In the genomic region with DNA sequence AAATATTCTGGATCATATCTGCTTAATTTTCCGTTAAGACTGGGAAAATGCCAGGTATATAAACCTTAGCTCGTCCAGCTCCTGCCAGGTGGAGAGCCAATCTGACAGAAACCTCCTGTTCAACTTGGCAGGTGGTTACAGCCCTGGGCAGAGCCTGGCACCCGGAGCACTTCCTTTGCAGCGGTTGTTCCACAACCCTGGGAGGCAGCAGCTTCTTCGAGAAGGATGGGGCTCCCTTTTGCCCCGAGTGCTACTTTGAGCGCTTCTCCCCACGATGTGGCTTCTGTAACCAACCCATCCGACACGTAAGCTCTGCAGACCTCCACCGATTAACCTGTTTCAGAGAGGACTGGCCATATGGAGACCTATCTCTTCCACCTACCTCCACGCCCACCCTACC, we compare ENCODE assay signal across 10 mouse cellular contexts. TPM values are rescaled to one million over a fixed set of nuclear protein-coding genes. Genes with fewer than 3 reads are reported as not detected.
A peak's percentile ranks its signal among the peaks of the same experiment; 100 is the strongest.
DNase-seq lines count a peak whose midpoint lies in the region; ATAC-seq and TF ChIP-seq lines count a peak whose summit lies in the region.
"Had no signal": no experiment of that assay in that cellular context is flagged by ENCODE, and none has a peak within 500 bp of the region (broad histone marks: within the 10 kb centered on the region; RNA-seq: fewer than 3 reads in every experiment).

No protein-coding gene starts in this region.

- no peak for TF ChIP-seq EP300 in stomach, postnatal 0 days (optimal IDR thresholded peaks at IDR 0.05)

- DNase-seq in kidney, postnatal 14 days, result no peak
- no peak for DNase-seq in embryonic facial prominence, embryonic 14.5 days (ENCODE audit: low spot score)
- DNase-seq in limb, embryonic 10.5 days (ENCODE audit: low spot score), result no peak
- DNase-seq in stomach, postnatal 0 days (ENCODE audit: low spot score), result no peak
- no peak for DNase-seq in left cerebral cortex, adult 8-10 months (ENCODE audit: low spot score in 2 of 2)
- DNase-seq in right cerebral cortex, adult 18-20 months, result no peak
- DNase-seq in urinary bladder, postnatal 25 days (ENCODE audit: low spot score), result no peak

- peak overlapping the region; percentile 36; the same call in 1 of the 2 replicates for H3K9ac ChIP-seq in kidney, embryonic 16.5 days (replicated peaks; ENCODE audit: low read length)
- no peak overlapping the region for H3K9ac ChIP-seq in embryonic facial prominence, embryonic 14.5 days (ENCODE audit: low read depth, low read length)
- H3K9ac ChIP-seq in stomach, postnatal 0 days (ENCODE audit: low read length), result no peak overlapping the region

- no peak for ATAC-seq in kidney, embryonic 16.5 days (ENCODE audit: low FRiP score, low TSS enrichment)
- ATAC-seq in embryonic facial prominence, embryonic 14.5 days (ENCODE audit: low read depth), result no peak
- ATAC-seq in stomach, postnatal 0 days (ENCODE audit: low FRiP score, low TSS enrichment), result no peak

- H3K9me3 ChIP-seq in kidney, embryonic 16.5 days (ENCODE audit: low read length), result no peaks in the 10 kb centered on the region
- H3K9me3 ChIP-seq in embryonic facial prominence, embryonic 14.5 days (ENCODE audit: control insufficient read depth, low read length), result no peaks in the 10 kb centered on the region
- no peaks in the 10 kb centered on the region for H3K9me3 ChIP-seq in limb, embryonic 10.5 days (replicated peaks)
- no peaks in the 10 kb centered on the region for H3K9me3 ChIP-seq in stomach, postnatal 0 days (ENCODE audit: control insufficient read depth, low read length)
- H3K9me3 ChIP-seq: G1E had no signal

- H3K4me1 ChIP-seq in kidney, embryonic 16.5 days (ENCODE audit: insufficient read depth, low read length), result peaks cover 22% of the 10 kb centered on the region
- peaks cover 19% of the 10 kb centered on the region for H3K4me1 ChIP-seq in embryonic facial prominence, embryonic 14.5 days (ENCODE audit: control insufficient read depth, insufficient read depth, low read length)
- peaks cover 23% of the 10 kb centered on the region for H3K4me1 ChIP-seq in limb, embryonic 10.5 days
- H3K4me1 ChIP-seq in stomach, postnatal 0 days (replicated peaks; ENCODE audit: control insufficient read depth, insufficient read depth), result no peaks in the 10 kb centered on the region

- H3K27ac ChIP-seq in kidney, embryonic 16.5 days (ENCODE audit: low read length), result no peak overlapping the region
- no peak overlapping the region for H3K27ac ChIP-seq in embryonic facial prominence, embryonic 14.5 days (replicated peaks; ENCODE audit: low read depth, low read length)
- H3K27ac ChIP-seq in limb, embryonic 10.5 days, result peak overlapping the region; percentile 28
- no peak overlapping the region for H3K27ac ChIP-seq in stomach, postnatal 0 days (replicated peaks)

- peak overlapping the region; percentile 52 for H3K4me2 ChIP-seq in kidney, embryonic 16.5 days (replicated peaks; ENCODE audit: low read depth, low read length)
- H3K4me2 ChIP-seq in embryonic facial prominence, embryonic 14.5 days (ENCODE audit: low read depth, low read length), result peak overlapping the region; percentile 48
- peak overlapping the region; percentile 35 for H3K4me2 ChIP-seq in stomach, postnatal 0 days (replicated peaks; ENCODE audit: low read depth)

- H3K4me3 ChIP-seq in kidney, embryonic 16.5 days (ENCODE audit: low read length), result peak overlapping the region; percentile 29
- H3K4me3 ChIP-seq in embryonic facial prominence, embryonic 14.5 days (ENCODE audit: low read depth, low read length), result no peak overlapping the region; the same call in 1 of the 2 replicates
- peak overlapping the region; percentile 45 for H3K4me3 ChIP-seq in limb, embryonic 10.5 days
- H3K4me3 ChIP-seq in stomach, postnatal 0 days (ENCODE audit: low read depth, low read length), result 0 out of 2 replicates have a peak overlapping the region, but pooled peaks have one; percentile 4

- peaks cover 4% of the 10 kb centered on the region for H3K36me3 ChIP-seq in kidney, embryonic 16.5 days (ENCODE audit: insufficient read depth, low read length)
- peaks cover 26% of the 10 kb centered on the region for H3K36me3 ChIP-seq in embryonic facial prominence, embryonic 14.5 days (ENCODE audit: control insufficient read depth, insufficient read depth, low read length)
- peaks cover 2% of the 10 kb centered on the region; the same call in 1 of the 2 replicates for H3K36me3 ChIP-seq in limb, embryonic 10.5 days
- H3K36me3 ChIP-seq in stomach, postnatal 0 days (ENCODE audit: control insufficient read depth, insufficient read depth, low read length), result peaks cover 12% of the 10 kb centered on the region
- H3K36me3 ChIP-seq: G1E had no signal

- H3K27me3 ChIP-seq in kidney, embryonic 16.5 days (ENCODE audit: insufficient read depth, low read length), result no peaks in the 10 kb centered on the region
- no peaks in the 10 kb centered on the region for H3K27me3 ChIP-seq in embryonic facial prominence, embryonic 14.5 days (replicated peaks; ENCODE audit: control insufficient read depth, insufficient read depth, low read length)
- peaks cover 9% of the 10 kb centered on the region; the same call in 1 of the 2 replicates for H3K27me3 ChIP-seq in limb, embryonic 10.5 days (ENCODE audit: low read depth, poor library complexity, severe bottlenecking)
- no peaks in the 10 kb centered on the region for H3K27me3 ChIP-seq in stomach, postnatal 0 days (ENCODE audit: control insufficient read depth, insufficient read depth, low read length)

- TF ChIP-seq CTCF in stomach, postnatal 0 days (IDR thresholded peaks at IDR 0.05; ENCODE audit: low read depth), result no peak

- WGBS in kidney, embryonic 16.5 days, result 41% methylated on average over 12 of the region's 12 CpGs
- 45% methylated on average over 12 of the region's 12 CpGs for WGBS in embryonic facial prominence, embryonic 14.5 days
- 45% methylated on average over 12 of the region's 12 CpGs for WGBS in limb, embryonic 10.5 days
- 45% methylated on average over 12 of the region's 12 CpGs for WGBS in stomach, postnatal 0 days

RNA-seq across cellular contexts. Expression of a gene that starts 5.3 kb away (rescaled TPM):
- 104 and 111 TPM in 2 replicates for polyA plus RNA-seq in kidney, embryonic 16.5 days (2015; fragmentation: Nextera tagmentation; extraction: Ambion mirVana)
- polyA plus RNA-seq in embryonic facial prominence, embryonic 14.5 days (2014; fragmentation: Nextera tagmentation; extraction: Ambion mirVana), result 74.4 and 76.8 TPM in 2 replicates
- polyA plus RNA-seq in limb, embryonic 10.5 days (2016; fragmentation: Nextera tagmentation; extraction: Ambion mirVana), result 12.9 and 14.5 TPM in 2 replicates
- polyA plus RNA-seq in stomach, postnatal 0 days (2015; fragmentation: Nextera tagmentation; extraction: Ambion mirVana), result 167 and 178 TPM in 2 replicates
- 10 to 100 TPM; 16.0 to 17.2 (median 16.5) TPM for total RNA-seq in left cerebral cortex, adult 8-10 months (2022)

RNA-seq across cellular contexts. Expression of a gene that starts 13.5 kb away (rescaled TPM):
- 15.0 and 15.6 TPM in 2 replicates for polyA plus RNA-seq in kidney, embryonic 16.5 days (2015; fragmentation: Nextera tagmentation; extraction: Ambion mirVana)
- not detected in 2 replicates for polyA plus RNA-seq in embryonic facial prominence, embryonic 14.5 days (2014; fragmentation: Nextera tagmentation; extraction: Ambion mirVana)
- 0.33 and 0.50 TPM in 2 replicates for polyA plus RNA-seq in limb, embryonic 10.5 days (2016; fragmentation: Nextera tagmentation; extraction: Ambion mirVana)
- polyA plus RNA-seq in stomach, postnatal 0 days (2015; fragmentation: Nextera tagmentation; extraction: Ambion mirVana), result 0.63 and 1.0 TPM in 2 replicates
- total RNA-seq in left cerebral cortex, adult 8-10 months (2022), result not detected
- total RNA-seq: neutrophil, adult 5-6 weeks had no signal

RNA-seq across cellular contexts. Expression of a gene that starts 14.1 kb away (rescaled TPM):
- polyA plus RNA-seq in kidney, embryonic 16.5 days (2015; fragmentation: Nextera tagmentation; extraction: Ambion mirVana), result 8.7 and 8.8 TPM in 2 replicates
- polyA plus RNA-seq in embryonic facial prominence, embryonic 14.5 days (2014; fragmentation: Nextera tagmentation; extraction: Ambion mirVana), result 8.4 and 8.9 TPM in 2 replicates
- polyA plus RNA-seq in limb, embryonic 10.5 days (2016; fragmentation: Nextera tagmentation; extraction: Ambion mirVana), result 7.7 and 10.6 TPM in 2 replicates
- 4.6 and 5.0 TPM in 2 replicates for polyA plus RNA-seq in stomach, postnatal 0 days (2015; fragmentation: Nextera tagmentation; extraction: Ambion mirVana)
- total RNA-seq in left cerebral cortex, adult 8-10 months (2022), result 1 to 10 TPM; 3.9 to 5.0 (median 4.4) TPM

RNA-seq across cellular contexts. Expression of a gene that starts 14.8 kb away (rescaled TPM):
- polyA plus RNA-seq in kidney, embryonic 16.5 days (2015; fragmentation: Nextera tagmentation; extraction: Ambion mirVana), result 19.7 and 21.7 TPM in 2 replicates
- 12.4 and 13.9 TPM in 2 replicates for polyA plus RNA-seq in embryonic facial prominence, embryonic 14.5 days (2014; fragmentation: Nextera tagmentation; extraction: Ambion mirVana)
- polyA plus RNA-seq in limb, embryonic 10.5 days (2016; fragmentation: Nextera tagmentation; extraction: Ambion mirVana), result 17.8 and 20.0 TPM in 2 replicates
- 10.7 and 12.4 TPM in 2 replicates for polyA plus RNA-seq in stomach, postnatal 0 days (2015; fragmentation: Nextera tagmentation; extraction: Ambion mirVana)
- total RNA-seq in left cerebral cortex, adult 8-10 months (2022), result 10 to 100 TPM; 14.2 to 16.8 (median 14.9) TPM

RNA-seq across cellular contexts. Expression of a gene that starts 45.8 kb away (rescaled TPM):
- polyA plus RNA-seq in kidney, embryonic 16.5 days (2015; fragmentation: Nextera tagmentation; extraction: Ambion mirVana), result 1.7 and 3.0 TPM in 2 replicates
- 117 and 168 TPM in 2 replicates for polyA plus RNA-seq in embryonic facial prominence, embryonic 14.5 days (2014; fragmentation: Nextera tagmentation; extraction: Ambion mirVana)
- 0.23 and 0.51 TPM in 2 replicates for polyA plus RNA-seq in limb, embryonic 10.5 days (2016; fragmentation: Nextera tagmentation; extraction: Ambion mirVana)
- polyA plus RNA-seq in stomach, postnatal 0 days (2015; fragmentation: Nextera tagmentation; extraction: Ambion mirVana), result 0.24 and 0.46 TPM in 2 replicates
- 10 to 100 TPM in 2 of 4 experiments, 1 to 10 TPM in 2; 4.5 to 14.1 (median 9.5) TPM for total RNA-seq in left cerebral cortex, adult 8-10 months (2022)
- total RNA-seq: neutrophil, adult 5-6 weeks had no signal
